Comparison of ENCODE assay signal across 20 mouse cellular contexts in genomic region chr1:90742641-90743040, GRCm38 (mm10).
A peak's percentile ranks its signal among the peaks of the same experiment; 100 is the strongest.
DNase-seq lines count a peak whose midpoint lies in the region; ATAC-seq and TF ChIP-seq lines count a peak whose summit lies in the region.
"Had no signal": no experiment of that assay in that cellular context is flagged by ENCODE, and none has a peak within 500 bp of the region (broad histone marks: within the 10 kb centered on the region; RNA-seq: fewer than 3 reads in every experiment).

No protein-coding gene starts in this region.

- H3K79me2 ChIP-seq in C2C12 (ENCODE audit: control insufficient read depth, insufficient read depth), result no peaks in the 10 kb centered on the region

- H3K36me3 ChIP-seq in hindbrain, embryonic 12.5 days, result no peaks in the 10 kb centered on the region
- no peaks in the 10 kb centered on the region for H3K36me3 ChIP-seq in hindbrain, embryonic 10.5 days
- H3K36me3 ChIP-seq in C2C12 (ENCODE audit: control insufficient read depth, insufficient read depth), result no peaks in the 10 kb centered on the region
- H3K36me3 ChIP-seq: embryonic facial prominence, embryonic 15.5 days; forebrain, embryonic 10.5 days; intestine, embryonic 15.5 days had no signal

- 84% methylated on average over 7 of the region's 7 CpGs for WGBS in hindbrain, embryonic 12.5 days
- WGBS in hindbrain, embryonic 10.5 days, result 92% methylated on average over 7 of the region's 7 CpGs

- no peak for ATAC-seq in hindbrain, embryonic 12.5 days (ENCODE audit: low FRiP score)
- ATAC-seq: intestine, embryonic 15.5 days had no signal

- TF ChIP-seq CTCF in C2C12 (IDR thresholded peaks at IDR 0.05; ENCODE audit: control insufficient read depth, insufficient read depth, insufficient read length), result no peak

- no peaks in the 10 kb centered on the region for H3K9me3 ChIP-seq in hindbrain, embryonic 12.5 days (replicated peaks)
- no peaks in the 10 kb centered on the region for H3K9me3 ChIP-seq in hindbrain, embryonic 10.5 days
- H3K9me3 ChIP-seq: embryonic facial prominence, embryonic 15.5 days; forebrain, embryonic 10.5 days; intestine, embryonic 15.5 days had no signal

- peaks cover 27% of the 10 kb centered on the region for H3K4me1 ChIP-seq in hindbrain, embryonic 12.5 days
- H3K4me1 ChIP-seq in hindbrain, embryonic 10.5 days (replicated peaks), result peaks cover 32% of the 10 kb centered on the region

- no peak for DNase-seq in hindbrain, embryonic 10.5 days (ENCODE audit: low spot score)
- DNase-seq in thymus, postnatal 0 days (ENCODE audit: low spot score), result peak; percentile 45
- DNase-seq in thymus, adult 18-20 months, result no peak
- no peak for DNase-seq in heart, adult 18-20 months
- no peak for DNase-seq in T-cell, adult 2 months (ENCODE audit: low spot score)
- DNase-seq: adrenal gland, postnatal 10 days; cerebellum, adult 11 months; cerebellum, adult 8-10 months; cerebellum, postnatal 14 days; embryo, embryonic 11 days; gastrocnemius, adult 2 months; gastrocnemius, postnatal 25 days; heart, postnatal 10 days had no signal

- no peaks in the 10 kb centered on the region for H3K27me3 ChIP-seq in hindbrain, embryonic 12.5 days
- no peaks in the 10 kb centered on the region for H3K27me3 ChIP-seq in hindbrain, embryonic 10.5 days (ENCODE audit: insufficient read depth, poor library complexity, severe bottlenecking)
- H3K27me3 ChIP-seq in C2C12 (ENCODE audit: control insufficient read depth, insufficient read depth, insufficient read length), result no peaks in the 10 kb centered on the region
- H3K27me3 ChIP-seq: embryonic facial prominence, embryonic 15.5 days; intestine, embryonic 15.5 days had no signal

- H3K9ac ChIP-seq in hindbrain, embryonic 12.5 days, result no peak overlapping the region
- H3K9ac ChIP-seq: embryonic facial prominence, embryonic 15.5 days; intestine, embryonic 15.5 days had no signal

- H3K27ac ChIP-seq in hindbrain, embryonic 12.5 days, result peak overlapping the region; percentile 93; the same call in 1 of the 2 replicates
- H3K27ac ChIP-seq in hindbrain, embryonic 10.5 days, result no peak overlapping the region
- H3K27ac ChIP-seq: embryonic facial prominence, embryonic 15.5 days; gastrocnemius, adult 2 months; hindbrain, postnatal 0 days had no signal

- H3ac ChIP-seq in C2C12 (ENCODE audit: control insufficient read depth, insufficient read length, low read depth), result no peak overlapping the region

- no peak overlapping the region for H3K4me2 ChIP-seq in hindbrain, embryonic 12.5 days (replicated peaks)
- H3K4me2 ChIP-seq: embryonic facial prominence, embryonic 15.5 days; intestine, embryonic 15.5 days had no signal

- H3K4me3 ChIP-seq in hindbrain, embryonic 12.5 days, result no peak overlapping the region
- no peak overlapping the region for H3K4me3 ChIP-seq in hindbrain, embryonic 10.5 days
- no peak overlapping the region for H3K4me3 ChIP-seq in C2C12 (ENCODE audit: insufficient read depth, poor library complexity, severe bottlenecking)
- H3K4me3 ChIP-seq: embryonic facial prominence, embryonic 15.5 days; erythroblast, embryonic 14.5 days; forebrain, embryonic 10.5 days; gastrocnemius, adult 2 months; intestine, embryonic 15.5 days had no signal

- H3K79me3 ChIP-seq in C2C12 (ENCODE audit: low read depth), result no peaks in the 10 kb centered on the region

TF ChIP-seq in C2C12, 6 proteins besides CTCF, POLR2A, EP300 and RAD21:
- TF ChIP-seq MYOD1 (IDR thresholded peaks at IDR 0.05; ENCODE audit: control insufficient read depth, insufficient read length, low read depth), result peak; percentile 77
- no peak for TF ChIP-seq FOSL1 (IDR thresholded peaks at IDR 0.05; ENCODE audit: insufficient read depth, low read length, poor library complexity, severe bottlenecking)
